Mouse (Mus musculus): Measurements from ENCODE around the gene Tom1l1.
"Not testable (repeated sequence)": the region's sequence is repeated elsewhere in the genome, so short reads cannot be mapped to it uniquely, and the experiment has no call there.

The Tom1l1 gene

GRCm38 (mm10) chr11:90687460-90688416 is at the start of gene Tom1l1:
TSS of gene Tom1l1 (minus strand) at chr11:90688366.
- peak; percentile 63 for DNase-seq (ENCODE audit: low spot score)

- DNase-seq (ENCODE audit: low spot score) = no peak
Measured at GRCm38 (mm10) chr11:90733575-90733974, 45.4 kb upstream of the Tom1l1 start.

GRCm38 (mm10) chr11:90727354-90728125 is 39.4 kb upstream of the Tom1l1 start:
- DNase-seq (ENCODE audit: low spot score) = no peak

- no peak for DNase-seq (ENCODE audit: low spot score)
Measured at GRCm38 (mm10) chr11:90726730-90727129, 38.6 kb upstream of the Tom1l1 start.

- DNase-seq (ENCODE audit: low spot score) = no peak
Measured at GRCm38 (mm10) chr11:90722304-90722703, 34.1 kb upstream of the Tom1l1 start.

GRCm38 (mm10) chr11:90717719-90718118 is 29.6 kb upstream of the Tom1l1 start:
- no peak for DNase-seq (ENCODE audit: low spot score)

GRCm38 (mm10) chr11:90711596-90711995 is 23.4 kb upstream of the Tom1l1 start:
- DNase-seq (ENCODE audit: low spot score) = no peak

GRCm38 (mm10) chr11:90707134-90707533 is 19.0 kb upstream of the Tom1l1 start:
- not testable (repeated sequence) for DNase-seq (ENCODE audit: low spot score)

GRCm38 (mm10) chr11:90697480-90698240 is 9.5 kb upstream of the Tom1l1 start:
- peak; percentile 63 for DNase-seq (ENCODE audit: low spot score)

GRCm38 (mm10) chr11:90695811-90696210 is 7.6 kb upstream of the Tom1l1 start:
- no peak for DNase-seq (ENCODE audit: low spot score)

- DNase-seq (ENCODE audit: low spot score) = no peak
Measured at GRCm38 (mm10) chr11:90694206-90694605, 6.0 kb upstream of the Tom1l1 start.

GRCm38 (mm10) chr11:90690361-90690760 is 2.2 kb upstream of the Tom1l1 start:
- DNase-seq (ENCODE audit: low spot score) = no peak

GRCm38 (mm10) chr11:90687040-90687439 is 1.1 kb downstream of the Tom1l1 start:
- DNase-seq (ENCODE audit: low spot score) = no peak

- DNase-seq (ENCODE audit: low spot score) = no peak
Measured at GRCm38 (mm10) chr11:90686287-90687025, 1.7 kb downstream of the Tom1l1 start.

GRCm38 (mm10) chr11:90685196-90685595 is 3.0 kb downstream of the Tom1l1 start:
- no peak for DNase-seq (ENCODE audit: low spot score)

GRCm38 (mm10) chr11:90684765-90685164 is 3.4 kb downstream of the Tom1l1 start:
- DNase-seq (ENCODE audit: low spot score) = no peak

GRCm38 (mm10) chr11:90681171-90681570 is 7.0 kb downstream of the Tom1l1 start:
- no peak for DNase-seq (ENCODE audit: low spot score)

GRCm38 (mm10) chr11:90678582-90678981 is 9.6 kb downstream of the Tom1l1 start:
- DNase-seq (ENCODE audit: low spot score) = no peak

- DNase-seq (ENCODE audit: low spot score) = no peak
Measured at GRCm38 (mm10) chr11:90677771-90678288, 10.3 kb downstream of the Tom1l1 start.

GRCm38 (mm10) chr11:90677027-90677426 is 11.1 kb downstream of the Tom1l1 start:
- DNase-seq (ENCODE audit: low spot score) = no peak

GRCm38 (mm10) chr11:90675479-90676110 is 12.6 kb downstream of the Tom1l1 start:
- DNase-seq (ENCODE audit: low spot score) = no peak
